Mouse (Mus musculus): ENCODE results near the gene Muc20. TPM values are rescaled to one million over a fixed set of nuclear protein-coding genes. Genes with fewer than 3 reads are reported as not detected.

Gene Muc20
- polyA plus RNA-seq (2015; fragmentation: Nextera tagmentation; extraction: Ambion mirVana) = 0.06 and 0.20 TPM in 2 replicates

DNA sequence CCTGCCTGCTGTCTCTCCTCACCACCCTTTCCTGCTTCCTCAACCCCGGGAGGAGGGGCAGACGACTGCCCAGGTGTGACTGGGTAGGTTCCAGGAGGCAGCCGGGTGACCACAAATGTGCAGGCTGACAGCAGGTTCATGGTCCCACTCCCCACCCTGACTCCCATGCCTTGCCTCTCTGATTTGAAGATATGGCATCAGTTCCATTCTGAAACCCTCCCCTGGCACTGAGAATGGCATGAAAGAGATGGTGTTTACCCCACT, at the start of gene Muc20:
TSS of gene Muc20 (minus strand) at position 10 of the 264 bp plus-strand sequence.
- no peaks in the 10 kb centered on the region; the same call in 1 of the 2 replicates for H3K9me3 ChIP-seq
- H3K4me1 ChIP-seq = peaks cover 32% of the 10 kb centered on the region
- H3K4me3 ChIP-seq = no peak within 1 kb of the TSS
- no peak within 1 kb of the TSS for H3K27ac ChIP-seq (replicated peaks)
- no peaks in the 10 kb centered on the region for H3K36me3 ChIP-seq
- WGBS = 63% methylated on average over 3 of the region's 3 CpGs
- ATAC-seq (ENCODE audit: extremely low read depth, insufficient number of reproducible peaks, low FRiP score, low TSS enrichment) = no peak
- no peak within 1 kb of the TSS for H3K9ac ChIP-seq
- H3K4me2 ChIP-seq = no peak within 1 kb of the TSS
- peaks cover 8% of the 10 kb centered on the region; the same call in 1 of the 2 replicates for H3K27me3 ChIP-seq (replicated peaks)

DNA sequence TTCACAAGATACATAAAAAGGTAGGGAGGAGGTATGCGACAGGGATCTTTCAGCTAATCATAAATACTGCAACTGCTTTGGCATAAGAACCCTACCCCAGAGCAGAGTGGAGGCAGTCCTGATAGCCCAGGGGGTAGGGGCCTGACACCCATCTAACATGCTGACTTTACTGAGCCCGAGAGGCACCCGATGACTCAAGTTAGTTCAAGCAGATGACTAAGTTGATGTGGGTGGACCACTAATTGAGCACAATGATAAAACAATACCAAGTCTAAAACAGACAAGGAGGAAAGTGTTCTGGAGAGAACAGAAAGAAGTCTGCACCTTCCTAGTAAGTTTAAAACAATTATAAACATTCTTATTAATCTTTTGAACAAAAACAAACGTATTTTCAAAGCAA, 34.3 kb upstream of the Muc20 start:
- Histone ChIP-seq H3K4me3 (no peak overlapping the region), H3K4me1 (no peaks in the 10 kb centered on the region), H3K27ac (replicated peaks) (no peak overlapping the region), H3K27me3 (replicated peaks) (no peaks in the 10 kb centered on the region), H3K4me2 (no peak overlapping the region), H3K36me3 (peaks cover 93% of the 10 kb centered on the region), H3K9me3 (no peaks in the 10 kb centered on the region), H3K9ac (no peak overlapping the region)
- 82% methylated on average over 4 of the region's 4 CpGs for WGBS
- ATAC-seq (ENCODE audit: extremely low read depth, insufficient number of reproducible peaks, low FRiP score, low TSS enrichment) = no peak

- 82% methylated on average over 11 of the region's 11 CpGs for WGBS
- peaks cover 93% of the 10 kb centered on the region for H3K36me3 ChIP-seq
Measured at GRCm38 (mm10) chr16:32829104-32829503, 31.9 kb upstream of the Muc20 start.

GRCm38 (mm10) chr16:32826521-32826920, 29.3 kb upstream of the Muc20 start:
- peaks cover 33% of the 10 kb centered on the region for H3K4me1 ChIP-seq
- no peak overlapping the region for H3K4me2 ChIP-seq
- H3K9me3 ChIP-seq = no peaks in the 10 kb centered on the region
- H3K27ac ChIP-seq (replicated peaks) = no peak overlapping the region
- H3K9ac ChIP-seq = no peak overlapping the region
- no peak overlapping the region for H3K4me3 ChIP-seq
- 87% methylated on average over 11 of the region's 11 CpGs for WGBS
- no peak for ATAC-seq (ENCODE audit: extremely low read depth, insufficient number of reproducible peaks, low FRiP score, low TSS enrichment)
- H3K36me3 ChIP-seq = peaks cover 86% of the 10 kb centered on the region
- H3K27me3 ChIP-seq (replicated peaks) = no peaks in the 10 kb centered on the region

More at GRCm38 (mm10) chr16:32829104-32829503, 31.9 kb upstream of the Muc20 start:
- peaks cover 13% of the 10 kb centered on the region; the same call in 1 of the 2 replicates for H3K4me1 ChIP-seq
- no peak overlapping the region for H3K9ac ChIP-seq
- H3K9me3 ChIP-seq = no peaks in the 10 kb centered on the region
- H3K27me3 ChIP-seq (replicated peaks) = no peaks in the 10 kb centered on the region
- H3K27ac ChIP-seq (replicated peaks) = no peak overlapping the region
- no peak for ATAC-seq (ENCODE audit: extremely low read depth, insufficient number of reproducible peaks, low FRiP score, low TSS enrichment)
- H3K4me2 ChIP-seq = no peak overlapping the region
- H3K4me3 ChIP-seq = no peak overlapping the region

DNA sequence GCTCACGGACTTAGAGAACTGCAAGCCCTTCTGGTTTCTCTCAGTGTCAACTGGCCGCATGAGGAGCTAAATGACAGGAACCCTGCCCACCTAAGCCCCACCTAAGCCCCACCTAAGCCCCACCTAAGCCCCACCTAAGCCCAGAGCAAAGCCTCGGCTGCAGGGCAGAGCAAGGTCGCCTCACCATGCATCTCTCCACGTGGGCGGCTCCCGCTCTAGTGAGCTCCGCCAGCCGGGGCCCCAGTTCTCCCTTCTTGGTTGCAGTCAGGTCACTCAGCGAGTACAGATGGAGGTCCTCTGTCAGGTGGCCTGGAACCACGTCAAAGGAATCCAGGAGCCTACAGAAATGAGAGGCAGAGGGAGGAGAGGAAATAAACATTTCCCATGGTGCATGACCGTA, 28.1 kb upstream of the Muc20 start:
- Histone ChIP-seq H3K4me3 (no peak overlapping the region), H3K9me3 (no peaks in the 10 kb centered on the region), H3K4me1 (peaks cover 41% of the 10 kb centered on the region), H3K4me2 (no peak overlapping the region), H3K27ac (replicated peaks) (no peak overlapping the region), H3K9ac (no peak overlapping the region), H3K36me3 (peaks cover 83% of the 10 kb centered on the region), H3K27me3 (replicated peaks) (no peaks in the 10 kb centered on the region)
- ATAC-seq (ENCODE audit: extremely low read depth, insufficient number of reproducible peaks, low FRiP score, low TSS enrichment) = no peak
- WGBS = 56% methylated on average over 12 of the region's 12 CpGs

- Histone ChIP-seq H3K4me2 (no peak overlapping the region), H3K27me3 (replicated peaks) (no peaks in the 10 kb centered on the region), H3K9ac (no peak overlapping the region), H3K4me3 (no peak overlapping the region), H3K9me3 (no peaks in the 10 kb centered on the region), H3K36me3 (peaks cover 70% of the 10 kb centered on the region), H3K4me1 (peaks cover 46% of the 10 kb centered on the region), H3K27ac (replicated peaks) (no peak overlapping the region)
- 88% methylated on average over 13 of the region's 13 CpGs for WGBS
- no peak for ATAC-seq (ENCODE audit: extremely low read depth, insufficient number of reproducible peaks, low FRiP score, low TSS enrichment)
Measured at GRCm38 (mm10) chr16:32824061-32824460, 26.8 kb upstream of the Muc20 start.

GRCm38 (mm10) chr16:32823487-32823886, 26.3 kb upstream of the Muc20 start:
- 0 out of 2 replicates have a peak overlapping the region, but pooled peaks have one; percentile 69 for H3K9ac ChIP-seq
- 85% methylated on average over 8 of the region's 8 CpGs for WGBS
- H3K27ac ChIP-seq (replicated peaks) = 0 out of 2 replicates have a peak overlapping the region, but pooled peaks have one; percentile 84
- no peak overlapping the region for H3K4me2 ChIP-seq
- H3K36me3 ChIP-seq = peaks cover 64% of the 10 kb centered on the region
- ATAC-seq (ENCODE audit: extremely low read depth, insufficient number of reproducible peaks, low FRiP score, low TSS enrichment) = no peak
- peaks cover 49% of the 10 kb centered on the region for H3K4me1 ChIP-seq
- H3K4me3 ChIP-seq = no peak overlapping the region
- H3K9me3 ChIP-seq = no peaks in the 10 kb centered on the region
- no peaks in the 10 kb centered on the region for H3K27me3 ChIP-seq (replicated peaks)

GRCm38 (mm10) chr16:32822881-32823280, 25.6 kb upstream of the Muc20 start:
- WGBS = 65% methylated on average over 5 of the region's 5 CpGs
- Histone ChIP-seq H3K4me2 (peak overlapping the region; percentile 39; the same call in 1 of the 2 replicates), H3K27ac (replicated peaks) (peak overlapping the region; percentile 84), H3K36me3 (peaks cover 58% of the 10 kb centered on the region), H3K4me1 (peaks cover 49% of the 10 kb centered on the region), H3K4me3 (no peak overlapping the region), H3K9me3 (no peaks in the 10 kb centered on the region), H3K9ac (peak overlapping the region; percentile 69; the same call in 1 of the 2 replicates), H3K27me3 (replicated peaks) (no peaks in the 10 kb centered on the region)
- no peak for ATAC-seq (ENCODE audit: extremely low read depth, insufficient number of reproducible peaks, low FRiP score, low TSS enrichment)

DNA sequence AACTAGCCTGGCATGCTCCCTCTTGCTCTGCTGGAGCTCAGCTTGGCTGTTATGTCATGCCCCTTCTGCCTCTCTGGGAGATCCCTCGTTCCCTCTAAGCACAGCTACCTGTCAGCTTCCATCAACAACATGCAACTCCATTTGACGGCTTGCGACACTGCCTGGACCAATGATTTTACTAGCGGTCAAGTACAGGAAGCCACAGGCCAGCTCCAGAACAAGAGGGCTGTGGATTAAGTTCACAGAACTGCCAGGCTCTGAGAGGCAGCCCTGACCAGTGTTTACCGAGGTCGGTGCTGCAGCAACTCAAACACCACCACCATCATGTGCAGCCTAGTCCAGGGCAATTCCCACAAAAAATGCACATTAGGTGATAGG, 25.2 kb upstream of the Muc20 start:
- 30% methylated on average over 6 of the region's 6 CpGs for WGBS
- Histone ChIP-seq H3K36me3 (peaks cover 54% of the 10 kb centered on the region), H3K27ac (replicated peaks) (peak overlapping the region; percentile 84), H3K4me2 (peak overlapping the region; percentile 39), H3K9ac (peak overlapping the region; percentile 69), H3K4me3 (no peak overlapping the region), H3K9me3 (no peaks in the 10 kb centered on the region), H3K4me1 (peaks cover 49% of the 10 kb centered on the region), H3K27me3 (replicated peaks) (no peaks in the 10 kb centered on the region)
- ATAC-seq (ENCODE audit: extremely low read depth, insufficient number of reproducible peaks, low FRiP score, low TSS enrichment) = no peak

DNA sequence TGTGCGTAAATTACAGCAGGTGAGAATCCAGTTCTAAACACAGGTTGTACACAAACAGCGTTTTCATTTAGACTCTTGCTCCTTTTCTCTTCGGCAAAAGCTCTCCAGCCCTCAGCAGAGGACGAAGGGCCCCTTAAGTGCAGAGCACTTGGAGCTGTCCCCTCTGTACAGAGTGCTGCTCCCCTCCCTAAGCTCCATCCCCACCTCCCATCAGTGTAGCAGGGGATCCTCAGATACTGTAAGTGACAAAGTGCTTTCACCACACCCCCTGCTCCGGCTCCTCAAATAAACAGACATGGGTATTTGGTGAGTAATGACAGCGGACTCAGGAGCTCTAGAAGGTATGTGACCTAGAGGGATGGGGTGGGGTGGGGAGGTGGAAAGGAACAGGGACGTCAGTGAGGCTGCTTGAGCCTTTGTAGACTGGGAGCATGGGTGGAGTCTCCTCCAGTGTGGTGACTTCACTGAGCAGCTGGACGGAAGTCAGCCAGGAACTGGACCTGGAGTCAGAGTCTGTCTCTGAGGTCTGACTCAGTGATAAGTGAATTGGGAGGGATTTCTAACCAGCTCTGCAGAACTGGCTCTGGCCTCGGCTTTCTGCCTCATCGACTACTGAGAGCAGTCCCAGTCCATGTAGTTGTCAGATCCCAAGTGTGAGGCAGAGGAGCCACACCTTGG, 24.7 kb upstream of the Muc20 start:
- H3K9me3 ChIP-seq = no peaks in the 10 kb centered on the region
- 22% methylated on average over 10 of the region's 10 CpGs for WGBS
- H3K4me2 ChIP-seq = peak overlapping the region; percentile 39
- H3K4me1 ChIP-seq = peaks cover 49% of the 10 kb centered on the region
- H3K4me3 ChIP-seq = no peak overlapping the region
- peaks cover 48% of the 10 kb centered on the region for H3K36me3 ChIP-seq
- ATAC-seq (ENCODE audit: extremely low read depth, insufficient number of reproducible peaks, low FRiP score, low TSS enrichment) = peak; percentile 55
- H3K27me3 ChIP-seq (replicated peaks) = no peaks in the 10 kb centered on the region
- H3K27ac ChIP-seq (replicated peaks) = peak overlapping the region; percentile 84
- peak overlapping the region; percentile 69 for H3K9ac ChIP-seq

GRCm38 (mm10) chr16:32818441-32818840, 21.2 kb upstream of the Muc20 start:
- Histone ChIP-seq H3K36me3 (peaks cover 14% of the 10 kb centered on the region), H3K27ac (replicated peaks) (no peak overlapping the region), H3K27me3 (replicated peaks) (no peaks in the 10 kb centered on the region), H3K4me3 (no peak overlapping the region), H3K4me1 (peaks cover 54% of the 10 kb centered on the region), H3K9me3 (no peaks in the 10 kb centered on the region), H3K9ac (no peak overlapping the region), H3K4me2 (no peak overlapping the region)
- 87% methylated on average over 5 of the region's 5 CpGs for WGBS
- ATAC-seq (ENCODE audit: extremely low read depth, insufficient number of reproducible peaks, low FRiP score, low TSS enrichment) = no peak

- no peak for ATAC-seq (ENCODE audit: extremely low read depth, insufficient number of reproducible peaks, low FRiP score, low TSS enrichment)
- Histone ChIP-seq H3K9me3 (no peaks in the 10 kb centered on the region), H3K27me3 (replicated peaks) (no peaks in the 10 kb centered on the region), H3K36me3 (peaks cover 10% of the 10 kb centered on the region), H3K4me2 (no peak overlapping the region), H3K4me1 (peaks cover 50% of the 10 kb centered on the region), H3K4me3 (no peak overlapping the region), H3K27ac (replicated peaks) (no peak overlapping the region), H3K9ac (no peak overlapping the region)
- WGBS = 74% methylated on average over 4 of the region's 4 CpGs
Measured at GRCm38 (mm10) chr16:32818036-32818435, 20.8 kb upstream of the Muc20 start.

Measured in heart, embryonic 13.5 days (tissue).